9 mouse cellular contexts compared by ENCODE assay signal in genomic region chr17:63575316-63576007, GRCm38 (mm10).
DNase-seq lines count a peak whose midpoint lies in the region.
"Had no signal": no experiment of that assay in that cellular context is flagged by ENCODE, and none has a peak within 500 bp of the region (broad histone marks: within the 10 kb centered on the region; RNA-seq: fewer than 3 reads in every experiment).

No protein-coding gene starts in this region.

- H3K27ac ChIP-seq in midbrain, embryonic 10.5 days (replicated peaks): no peak overlapping the region
- H3K27ac ChIP-seq: embryonic facial prominence, embryonic 13.5 days; macrophage had no signal

- 82% methylated on average over 4 of the region's 4 CpGs for WGBS in midbrain, embryonic 10.5 days

- H3K4me1 ChIP-seq in midbrain, embryonic 10.5 days: no peaks in the 10 kb centered on the region
- H3K4me1 ChIP-seq: embryonic facial prominence, embryonic 13.5 days had no signal

- DNase-seq in 3134 (ENCODE audit: extremely low read depth, insufficient read length, low spot score) (peak; percentile 29), ES-CJ7 (ENCODE audit: low read depth, low spot score) (peak; percentile 51)
- peak; percentile 74 to 78 for DNase-seq in cerebellum, postnatal 10 days
- peak; percentile 7 for DNase-seq in gastrocnemius, postnatal 25 days
- DNase-seq in kidney, postnatal 4 days: peak; percentile 25 to 60
- peak; percentile 20 for DNase-seq in midbrain, embryonic 10.5 days (ENCODE audit: low spot score)
- no peak for DNase-seq in spleen, postnatal 14 days (ENCODE audit: low spot score in 2 of 2)

- H3K9me3 ChIP-seq in midbrain, embryonic 10.5 days (replicated peaks): no peaks in the 10 kb centered on the region
- H3K9me3 ChIP-seq: embryonic facial prominence, embryonic 13.5 days had no signal

- H3K27me3 ChIP-seq in midbrain, embryonic 10.5 days (ENCODE audit: low read depth, poor library complexity, severe bottlenecking): no peaks in the 10 kb centered on the region

- H3K4me3 ChIP-seq in midbrain, embryonic 10.5 days: no peak overlapping the region
- H3K4me3 ChIP-seq: embryonic facial prominence, embryonic 13.5 days had no signal

- no peaks in the 10 kb centered on the region for H3K36me3 ChIP-seq in midbrain, embryonic 10.5 days
- H3K36me3 ChIP-seq: embryonic facial prominence, embryonic 13.5 days had no signal

Comparison
In these comparisons a context has a peak if more than half of its experiments do, and no peak if none do; other contexts are left out.
1. DNase-seq: peak in 3134 (single experiment), ES-CJ7 (single experiment), cerebellum, postnatal 10 days (2 of 2), gastrocnemius, postnatal 25 days (single experiment), kidney, postnatal 4 days (2 of 2) and midbrain, embryonic 10.5 days (single experiment); none in spleen, postnatal 14 days (0 of 2).